Mouse (Mus musculus): ENCODE measurements around the gene Smarca5. TPM values are rescaled to one million over a fixed set of nuclear protein-coding genes. Genes with fewer than 3 reads are reported as not detected.
A peak's percentile ranks its signal among the peaks of the same experiment; 100 is the strongest.

Gene Smarca5
- polyA plus RNA-seq, 1 experiment from 2014 or later: 59.3 TPM

DNA sequence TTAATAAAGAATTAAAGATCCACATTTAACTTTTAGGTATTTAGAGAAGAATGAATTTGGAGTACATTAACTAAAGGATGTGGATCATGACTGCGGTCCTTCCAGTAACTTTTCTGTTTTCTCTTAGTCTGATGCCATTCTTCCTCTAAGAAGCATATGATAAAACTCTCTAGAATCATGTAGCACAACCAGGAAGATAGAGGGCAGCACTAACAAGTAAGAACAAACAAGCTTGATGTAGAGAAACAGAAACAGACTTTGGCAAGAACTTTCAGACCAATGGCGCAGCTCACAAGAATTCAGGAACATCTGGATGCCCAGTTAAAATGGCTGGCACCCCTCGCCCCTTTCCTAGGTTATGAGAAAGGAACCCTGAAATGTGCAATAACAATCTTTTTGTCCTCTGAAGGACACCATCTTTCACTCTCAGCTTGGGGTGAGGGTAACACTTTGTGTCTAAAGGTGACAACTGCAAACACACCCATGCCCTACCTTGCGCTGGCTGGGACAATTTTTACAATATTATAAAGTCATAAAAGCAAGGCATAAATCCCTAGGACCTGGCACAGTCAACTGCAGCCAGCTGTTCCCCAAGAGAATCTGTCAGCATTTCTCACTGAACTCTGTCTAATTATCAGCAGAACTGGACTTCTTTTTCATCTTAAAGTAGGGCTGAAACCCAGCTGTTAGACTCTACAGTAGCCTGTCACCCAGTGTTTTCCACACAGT is 33.6 kb upstream of the Smarca5 start:
- Histone ChIP-seq H3K4me1 (replicated peaks; ENCODE audit: insufficient read depth, low read length) (no peaks in the 10 kb centered on the region), H3K27me3 (ENCODE audit: insufficient read depth, low read length) (no peaks in the 10 kb centered on the region), H3K4me3 (replicated peaks; ENCODE audit: low read depth, low read length) (no peak overlapping the region), H3K9me3 (replicated peaks; ENCODE audit: low read length) (no peaks in the 10 kb centered on the region), H3K36me3 (ENCODE audit: insufficient read depth, low read length) (peaks cover 35% of the 10 kb centered on the region), H3K4me2 (ENCODE audit: low read length) (no peak overlapping the region), H3K27ac (no peak overlapping the region), H3K9ac (ENCODE audit: low read depth, low read length) (no peak overlapping the region)
- no peak for ATAC-seq (replicated peaks; ENCODE audit: low FRiP score, low read depth)
- TF ChIP-seq CTCF (IDR thresholded peaks at IDR 0.05; ENCODE audit: low read depth): peak; percentile 82
- WGBS: 83% methylated on average over 4 of the region's 4 CpGs
- DNase-seq (ENCODE audit: low spot score): peak; percentile 88

DNA sequence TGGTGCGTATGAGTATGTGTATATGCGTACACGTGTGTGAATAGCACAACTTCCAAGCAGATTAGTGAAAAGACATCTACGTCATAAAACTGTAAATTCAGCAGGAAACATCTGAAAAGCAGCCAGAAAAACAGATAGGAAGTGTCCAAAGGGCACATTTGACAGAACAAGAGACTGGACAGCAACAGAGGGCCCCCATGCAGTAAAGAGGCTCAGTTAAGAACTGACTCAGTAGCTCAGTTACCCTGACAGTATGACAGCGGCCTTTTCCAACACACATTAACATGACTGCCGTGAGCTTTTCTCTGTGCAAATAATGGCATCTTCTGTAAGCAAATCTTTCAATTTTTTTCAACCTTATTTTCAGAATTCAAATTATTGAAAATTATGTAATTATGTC is 29.2 kb upstream of the Smarca5 start:
- Histone ChIP-seq H3K4me1 (replicated peaks; ENCODE audit: insufficient read depth, low read length) (no peaks in the 10 kb centered on the region), H3K36me3 (ENCODE audit: insufficient read depth, low read length) (peaks cover 33% of the 10 kb centered on the region), H3K27me3 (ENCODE audit: insufficient read depth, low read length) (no peaks in the 10 kb centered on the region), H3K9me3 (replicated peaks; ENCODE audit: low read length) (no peaks in the 10 kb centered on the region), H3K9ac (ENCODE audit: low read depth, low read length) (no peak overlapping the region), H3K27ac (no peak overlapping the region), H3K4me2 (ENCODE audit: low read length) (no peak overlapping the region), H3K4me3 (replicated peaks; ENCODE audit: low read depth, low read length) (no peak overlapping the region)
- TF ChIP-seq CTCF (IDR thresholded peaks at IDR 0.05; ENCODE audit: low read depth): no peak
- WGBS: 88% methylated on average over 6 of the region's 6 CpGs
- ATAC-seq (replicated peaks; ENCODE audit: low FRiP score, low read depth): no peak
- no peak for DNase-seq (ENCODE audit: low spot score)

DNA sequence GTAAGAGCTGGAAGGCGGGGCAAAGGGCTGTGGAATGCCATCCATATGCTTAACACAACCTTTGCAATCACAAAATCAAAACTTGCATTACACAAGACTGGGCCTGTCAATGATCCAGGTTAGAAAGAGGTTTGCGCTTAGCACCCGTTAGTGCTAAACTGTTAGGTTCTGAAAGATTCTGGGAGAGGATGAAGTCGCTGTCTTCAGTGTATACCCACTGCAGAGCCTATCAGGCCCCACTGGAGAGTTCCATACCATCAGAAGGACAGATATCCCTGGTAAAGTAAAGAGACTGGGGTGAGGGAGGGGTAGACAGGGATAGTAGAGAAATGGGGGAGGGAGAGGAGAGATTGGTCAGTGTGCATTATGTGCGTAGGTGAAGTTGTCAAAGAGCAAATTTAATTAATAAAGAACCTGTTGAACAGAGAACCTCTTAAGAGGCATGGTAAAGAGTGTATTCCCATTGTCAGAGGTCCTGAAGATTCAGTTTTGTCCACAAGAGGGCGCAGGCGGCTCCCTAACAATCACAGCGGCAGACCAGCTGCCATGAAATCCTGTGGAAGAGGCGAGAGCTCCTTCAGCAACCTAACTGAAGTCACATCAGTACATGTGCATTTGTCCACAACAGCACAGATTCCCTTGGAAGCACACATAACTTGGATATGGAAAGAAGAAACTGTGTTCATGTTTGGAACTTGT is 13.9 kb upstream of the Smarca5 start:
- peak; percentile 99 for TF ChIP-seq CTCF (IDR thresholded peaks at IDR 0.05; ENCODE audit: low read depth)
- whole genome bisulfite sequencing: 33% methylated on average over 9 of the region's 9 CpGs
- peak; percentile 69; the same call in 1 of the 2 replicates for ATAC-seq (replicated peaks; ENCODE audit: low FRiP score, low read depth)

DNA sequence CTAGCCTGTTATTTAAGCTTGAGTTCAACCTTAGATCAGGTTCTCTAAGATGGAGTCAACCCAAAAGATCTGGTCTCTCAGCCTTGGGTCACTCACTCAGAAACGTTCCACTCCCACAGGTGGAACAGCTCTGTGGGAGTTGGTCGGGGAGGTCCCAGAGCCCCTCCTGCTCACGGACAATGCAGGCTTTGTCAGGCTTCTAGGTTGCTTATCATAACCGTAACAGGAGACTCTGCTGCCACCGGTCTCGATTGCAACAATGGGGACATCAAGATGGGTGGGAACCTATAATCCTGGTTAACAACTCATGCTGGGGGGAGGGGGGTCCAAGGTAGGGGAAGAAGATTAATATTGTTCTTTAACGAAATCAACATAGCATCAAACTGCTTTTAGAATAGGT is 13.1 kb upstream of the Smarca5 start:
- Histone ChIP-seq H3K27me3 (ENCODE audit: insufficient read depth, low read length) (no peaks in the 10 kb centered on the region), H3K4me3 (replicated peaks; ENCODE audit: low read depth, low read length) (no peak overlapping the region), H3K9ac (ENCODE audit: low read depth, low read length) (no peak overlapping the region), H3K9me3 (replicated peaks; ENCODE audit: low read length) (no peaks in the 10 kb centered on the region), H3K4me2 (ENCODE audit: low read length) (no peak overlapping the region), H3K4me1 (replicated peaks; ENCODE audit: insufficient read depth, low read length) (no peaks in the 10 kb centered on the region), H3K27ac (no peak overlapping the region), H3K36me3 (ENCODE audit: insufficient read depth, low read length) (no peaks in the 10 kb centered on the region)
- WGBS: 51% methylated on average over 7 of the region's 7 CpGs
- ATAC-seq (replicated peaks; ENCODE audit: low FRiP score, low read depth) (no peak), DNase-seq (ENCODE audit: low spot score) (no peak)
- TF ChIP-seq CTCF (IDR thresholded peaks at IDR 0.05; ENCODE audit: low read depth): no peak

More for the DNA sequence above, 13.9 kb upstream of the Smarca5 start:
- H3K4me2 ChIP-seq (ENCODE audit: low read length): no peak overlapping the region
- no peaks in the 10 kb centered on the region for H3K27me3 ChIP-seq (ENCODE audit: insufficient read depth, low read length)
- H3K27ac ChIP-seq: no peak overlapping the region
- no peak overlapping the region for H3K4me3 ChIP-seq (replicated peaks; ENCODE audit: low read depth, low read length)
- H3K9ac ChIP-seq (ENCODE audit: low read depth, low read length): no peak overlapping the region
- no peaks in the 10 kb centered on the region for H3K4me1 ChIP-seq (replicated peaks; ENCODE audit: insufficient read depth, low read length)
- peak; percentile 91 for DNase-seq (ENCODE audit: low spot score)
- no peaks in the 10 kb centered on the region for H3K36me3 ChIP-seq (ENCODE audit: insufficient read depth, low read length)
- H3K9me3 ChIP-seq (replicated peaks; ENCODE audit: low read length): no peaks in the 10 kb centered on the region

DNA sequence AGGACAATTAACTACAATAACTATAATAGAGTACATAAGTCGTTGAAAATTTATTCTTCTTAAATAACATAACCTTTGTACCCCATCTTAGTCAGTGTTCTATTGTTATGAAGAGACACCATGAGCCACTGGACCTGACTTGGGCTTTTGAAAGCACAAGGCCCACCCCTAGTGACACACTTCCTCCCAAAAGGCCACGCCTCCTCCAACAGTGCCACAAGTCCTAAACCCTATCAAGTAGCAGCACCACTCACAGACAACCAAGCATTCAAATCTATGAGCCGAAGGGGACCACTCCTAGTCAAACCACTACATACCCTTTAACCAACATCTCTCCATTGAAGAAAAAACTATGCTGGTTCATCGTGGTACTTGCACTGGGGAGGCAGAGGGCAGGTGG is 9.8 kb upstream of the Smarca5 start:
- Histone ChIP-seq H3K9ac (ENCODE audit: low read depth, low read length) (no peak overlapping the region), H3K4me1 (replicated peaks; ENCODE audit: insufficient read depth, low read length) (no peaks in the 10 kb centered on the region), H3K27me3 (ENCODE audit: insufficient read depth, low read length) (no peaks in the 10 kb centered on the region), H3K27ac (no peak overlapping the region), H3K4me2 (ENCODE audit: low read length) (no peak overlapping the region), H3K4me3 (replicated peaks; ENCODE audit: low read depth, low read length) (no peak overlapping the region), H3K36me3 (ENCODE audit: insufficient read depth, low read length) (no peaks in the 10 kb centered on the region), H3K9me3 (replicated peaks; ENCODE audit: low read length) (no peaks in the 10 kb centered on the region)
- 87% methylated on average over 4 of the region's 4 CpGs for WGBS
- no peak for ATAC-seq (replicated peaks; ENCODE audit: low FRiP score, low read depth)
- TF ChIP-seq CTCF (IDR thresholded peaks at IDR 0.05; ENCODE audit: low read depth): no peak
- DNase-seq (ENCODE audit: low spot score): no peak

DNA sequence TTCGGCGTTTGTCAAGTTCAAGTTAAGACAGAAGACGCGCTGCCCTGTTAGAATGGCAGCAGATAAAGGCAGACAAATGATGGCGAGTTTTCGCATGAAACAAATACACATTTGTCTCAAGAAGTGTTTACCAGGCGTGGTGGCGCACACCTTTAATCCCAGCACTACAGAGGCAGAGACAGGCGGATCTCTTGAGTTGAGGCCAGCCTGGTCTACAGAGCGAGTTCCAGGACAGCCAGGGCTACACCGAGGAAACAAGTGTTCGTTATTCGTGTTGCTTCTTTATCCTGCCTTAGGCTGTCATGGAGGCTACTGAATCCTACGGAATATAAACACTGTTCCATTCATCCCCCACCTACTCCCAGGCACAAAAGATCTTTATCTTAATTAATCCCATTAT is 635 bp upstream of the Smarca5 start:
- H3K36me3 ChIP-seq (ENCODE audit: insufficient read depth, low read length): no peaks in the 10 kb centered on the region
- peak overlapping the region; percentile 60 for H3K4me2 ChIP-seq (ENCODE audit: low read length)
- WGBS: 15% methylated on average over 14 of the region's 14 CpGs
- peak overlapping the region; percentile 87 for H3K27ac ChIP-seq
- peaks cover 6% of the 10 kb centered on the region; the same call in 1 of the 2 replicates for H3K4me1 ChIP-seq (replicated peaks; ENCODE audit: insufficient read depth, low read length)
- ATAC-seq (replicated peaks; ENCODE audit: low FRiP score, low read depth): peak; percentile 19; the same call in 1 of the 2 replicates
- no peak for TF ChIP-seq CTCF (IDR thresholded peaks at IDR 0.05; ENCODE audit: low read depth)
- H3K9ac ChIP-seq (ENCODE audit: low read depth, low read length): peak overlapping the region; percentile 55
- H3K9me3 ChIP-seq (replicated peaks; ENCODE audit: low read length): no peaks in the 10 kb centered on the region
- H3K4me3 ChIP-seq (replicated peaks; ENCODE audit: low read depth, low read length): peak overlapping the region; percentile 40
- DNase-seq (ENCODE audit: low spot score): peak; percentile 3
- H3K27me3 ChIP-seq (ENCODE audit: insufficient read depth, low read length): no peaks in the 10 kb centered on the region

Measured in kidney, postnatal 0 days (tissue).